Comparison of ENCODE assay signal across 8 mouse cellular contexts in genomic region chr15:85879498-85879895, GRCm38 (mm10). TPM values are rescaled to one million over a fixed set of nuclear protein-coding genes. Genes with fewer than 3 reads are reported as not detected.
DNase-seq lines count a peak whose midpoint lies in the region; ATAC-seq and TF ChIP-seq lines count a peak whose summit lies in the region.

No protein-coding gene starts in this region.

- no peaks in the 10 kb centered on the region for H3K27me3 ChIP-seq in kidney, embryonic 16.5 days (ENCODE audit: insufficient read depth, low read length)
- H3K27me3 ChIP-seq in MEL (ENCODE audit: control insufficient read depth in 1 of 2, insufficient read depth in 2 of 2, low read length in 2 of 2) = no peaks in the 10 kb centered on the region
- H3K27me3 ChIP-seq in forebrain, embryonic 10.5 days (ENCODE audit: poor library complexity, severe bottlenecking) = no peaks in the 10 kb centered on the region
- H3K27me3 ChIP-seq in limb, embryonic 14.5 days (ENCODE audit: control insufficient read depth, insufficient read depth, low read length) = no peaks in the 10 kb centered on the region

- H3K27ac ChIP-seq in kidney, embryonic 16.5 days (ENCODE audit: low read length) = peak overlapping the region; percentile 77
- peak overlapping the region; percentile 67 for H3K27ac ChIP-seq in MEL (ENCODE audit: control insufficient read depth, low read depth, low read length)
- H3K27ac ChIP-seq in forebrain, embryonic 10.5 days = peak overlapping the region; percentile 90
- peak overlapping the region; percentile 83 for H3K27ac ChIP-seq in limb, embryonic 14.5 days (replicated peaks; ENCODE audit: low read depth, low read length)
- H3K27ac ChIP-seq in olfactory bulb, adult 2 months (ENCODE audit: insufficient read depth, low read depth, low read length) = peak overlapping the region; percentile 71

- no peak for DNase-seq in kidney, adult 11 months
- no peak for DNase-seq in MEL (ENCODE audit: low read depth, low spot score)
- no peak for DNase-seq in forebrain, embryonic 10.5 days (ENCODE audit: extremely low spot score, low spot score)
- DNase-seq in limb, embryonic 14.5 days (ENCODE audit: low spot score) = no peak
- no peak for DNase-seq in cerebellum, postnatal 4 days (ENCODE audit: low spot score in 2 of 2)
- DNase-seq in layer of hippocampus, adult 11-12 months (ENCODE audit: low spot score) = no peak

- no peak; the same call in 1 of the 2 replicates for ATAC-seq in kidney, embryonic 16.5 days (ENCODE audit: low FRiP score, low TSS enrichment)
- peak; percentile 23; the same call in 1 of the 2 replicates for ATAC-seq in limb, embryonic 14.5 days (ENCODE audit: low FRiP score, low read depth)

- no peaks in the 10 kb centered on the region for H3K9me3 ChIP-seq in kidney, embryonic 16.5 days (ENCODE audit: low read length)
- H3K9me3 ChIP-seq in MEL (replicated peaks; ENCODE audit: insufficient read depth, low read length) = no peaks in the 10 kb centered on the region
- H3K9me3 ChIP-seq in forebrain, embryonic 10.5 days = no peaks in the 10 kb centered on the region
- no peaks in the 10 kb centered on the region for H3K9me3 ChIP-seq in limb, embryonic 14.5 days (ENCODE audit: control insufficient read depth, low read length)

- H3K4me1 ChIP-seq in kidney, embryonic 16.5 days (ENCODE audit: insufficient read depth, low read length) = peaks cover 12% of the 10 kb centered on the region
- peaks cover 0 to 10% of the 10 kb centered on the region in 2 experiments; a peak in 3 of 4 replicates for H3K4me1 ChIP-seq in MEL (ENCODE audit: control insufficient read depth in 1 of 2, insufficient read depth in 2 of 2, low read length in 2 of 2)
- peaks cover 24% of the 10 kb centered on the region for H3K4me1 ChIP-seq in forebrain, embryonic 10.5 days
- peaks cover 6% of the 10 kb centered on the region; the same call in 1 of the 2 replicates for H3K4me1 ChIP-seq in limb, embryonic 14.5 days (ENCODE audit: control insufficient read depth, insufficient read depth, low read length)
- H3K4me1 ChIP-seq in olfactory bulb, adult 2 months (ENCODE audit: control insufficient read depth, insufficient read depth, low read length) = no peaks in the 10 kb centered on the region

- no peak for TF ChIP-seq CTCF in MEL (IDR thresholded peaks at IDR 0.05 in 2 of 3, conservative IDR thresholded peaks at IDR 0.05 in 1 of 3; ENCODE audit: control insufficient read depth in 1 of 3, insufficient read depth in 1 of 3, low read depth in 2 of 3, low read length in 3 of 3, poor library complexity in 1 of 3, severe bottlenecking in 1 of 3)
- TF ChIP-seq CTCF in olfactory bulb, adult 2 months (IDR thresholded peaks at IDR 0.05; ENCODE audit: insufficient read depth, low read depth, low read length) = no peak

- TF ChIP-seq RAD21 in MEL (IDR thresholded peaks at IDR 0.05; ENCODE audit: low read depth, low read length) = no peak

- peak overlapping the region; percentile 88 for H3K4me3 ChIP-seq in kidney, embryonic 16.5 days (ENCODE audit: low read length)
- H3K4me3 ChIP-seq in MEL (ENCODE audit: control insufficient read depth in 1 of 2, insufficient read depth in 1 of 2, low read depth in 2 of 2, low read length in 2 of 2) = peak overlapping the region; percentile 69 to 78
- H3K4me3 ChIP-seq in forebrain, embryonic 10.5 days = peak overlapping the region; percentile 80
- H3K4me3 ChIP-seq in limb, embryonic 14.5 days (replicated peaks; ENCODE audit: low read length) = peak overlapping the region; percentile 83
- peak overlapping the region; percentile 82 for H3K4me3 ChIP-seq in olfactory bulb, adult 2 months (ENCODE audit: insufficient read depth, low read depth, low read length)

- TF ChIP-seq EP300 in MEL (IDR thresholded peaks at IDR 0.05; ENCODE audit: low read depth in 1 of 2, low read length in 2 of 2) = no peak

- peaks cover 39% of the 10 kb centered on the region for H3K36me3 ChIP-seq in kidney, embryonic 16.5 days (ENCODE audit: insufficient read depth, low read length)
- H3K36me3 ChIP-seq in MEL (ENCODE audit: control insufficient read depth in 1 of 2, insufficient read depth in 2 of 2, low read length in 2 of 2) = peaks cover 0 to 10% of the 10 kb centered on the region in 2 experiments; a peak in 2 of 4 replicates
- H3K36me3 ChIP-seq in forebrain, embryonic 10.5 days (replicated peaks) = peaks cover 55% of the 10 kb centered on the region
- H3K36me3 ChIP-seq in limb, embryonic 14.5 days (ENCODE audit: control insufficient read depth, insufficient read depth, low read length) = peaks cover 43% of the 10 kb centered on the region

- no peak for TF ChIP-seq POLR2A in MEL (IDR thresholded peaks at IDR 0.05; ENCODE audit: control insufficient read depth in 1 of 2, insufficient read depth in 1 of 2, low read depth in 1 of 2, low read length in 2 of 2, poor library complexity in 1 of 2)
- TF ChIP-seq POLR2A in limb, embryonic 14.5 days (IDR thresholded peaks at IDR 0.05; ENCODE audit: borderline replicate concordance, extremely low read depth, insufficient read depth, insufficient read length) = no peak; the same call in 1 of the 2 replicates
- no peak for TF ChIP-seq POLR2A in olfactory bulb, adult 2 months (IDR thresholded peaks at IDR 0.05; ENCODE audit: insufficient read depth, low read depth, low read length)

- H3K4me2 ChIP-seq in kidney, embryonic 16.5 days (replicated peaks; ENCODE audit: low read depth, low read length) = peak overlapping the region; percentile 94
- H3K4me2 ChIP-seq in limb, embryonic 14.5 days (replicated peaks; ENCODE audit: low read depth, low read length, severe bottlenecking) = peak overlapping the region; percentile 85

- WGBS in kidney, embryonic 16.5 days = under 1% methylated on average over 18 of the region's 18 CpGs
- 2% methylated on average over 18 of the region's 18 CpGs for WGBS in forebrain, embryonic 10.5 days
- 1% methylated on average over 18 of the region's 18 CpGs for WGBS in limb, embryonic 14.5 days
- WGBS in olfactory bulb, adult 2 months = under 1% methylated on average over 18 of the region's 18 CpGs

- H3K9ac ChIP-seq in kidney, embryonic 16.5 days (replicated peaks; ENCODE audit: low read length) = peak overlapping the region; percentile 96
- peak overlapping the region; percentile 91 for H3K9ac ChIP-seq in MEL (ENCODE audit: control insufficient read depth, low read depth, low read length, poor library complexity, severe bottlenecking)
- peak overlapping the region; percentile 86 for H3K9ac ChIP-seq in limb, embryonic 14.5 days (ENCODE audit: low read depth, low read length, severe bottlenecking)

- H3K79me2 ChIP-seq in MEL (ENCODE audit: control insufficient read depth, insufficient read depth, low read length, poor library complexity) = peaks cover 7% of the 10 kb centered on the region

TF ChIP-seq in MEL, 35 proteins besides CTCF, POLR2A, EP300 and RAD21 (continues in another document):
- peak; percentile 9; the same call in 1 of the 2 replicates for TF ChIP-seq SMC3 (IDR thresholded peaks at IDR 0.05; ENCODE audit: low read depth, low read length)
- TF ChIP-seq GATA1 (IDR thresholded peaks at IDR 0.05; ENCODE audit: low read depth, low read length) = no peak
- TF ChIP-seq MXI1 (IDR thresholded peaks at IDR 0.05; ENCODE audit: low read depth, low read length) = no peak

RNA-seq across cellular contexts. Expression of gene Trmu, which starts 0.4 kb away (rescaled TPM):
- 51.8 and 53.2 TPM in 2 replicates for polyA plus RNA-seq in kidney, embryonic 16.5 days (2015; fragmentation: Nextera tagmentation; extraction: Ambion mirVana)
- total RNA-seq in MEL (2012; rRNA removed) = 19.1 and 21.9 TPM in 2 replicates
- polyA plus RNA-seq in MEL (2012; ENCODE audit: insufficient read depth in 1 of 2, insufficient read length in 2 of 2, low read depth in 1 of 2, low replicate concordance in 2 of 2, missing spikeins in 1 of 2) = 10 to 100 TPM in 1 of 2 experiments, not detected in 1; 22.2 TPM
- 39.6 and 39.7 TPM in 2 replicates for polyA plus RNA-seq in forebrain, embryonic 10.5 days (2016; fragmentation: Nextera tagmentation; extraction: Ambion mirVana)
- polyA plus RNA-seq in limb, embryonic 14.5 days (2012; rRNA removed) = 65.3 and 68.8 TPM in 2 replicates
- polyA plus RNA-seq in limb, embryonic 14.5 days (2014; fragmentation: Nextera tagmentation; extraction: Ambion mirVana) = 36.1 and 37.6 TPM in 2 replicates
- not detected in 2 replicates for polyA plus RNA-seq in olfactory bulb, adult 2 months (2012; ENCODE audit: insufficient read depth, insufficient read length, low replicate concordance, missing spikeins)

RNA-seq across cellular contexts. Expression of gene Gtse1, which starts 20.0 kb away (rescaled TPM):
- 31.0 and 33.1 TPM in 2 replicates for polyA plus RNA-seq in kidney, embryonic 16.5 days (2015; fragmentation: Nextera tagmentation; extraction: Ambion mirVana)
- 22.6 and 24.1 TPM in 2 replicates for total RNA-seq in MEL (2012; rRNA removed)
- 10 to 100 TPM in 1 of 2 experiments, not detected in 1; 38.3 TPM for polyA plus RNA-seq in MEL (2012; ENCODE audit: insufficient read depth in 1 of 2, insufficient read length in 2 of 2, low read depth in 1 of 2, low replicate concordance in 2 of 2, missing spikeins in 1 of 2)
- polyA plus RNA-seq in forebrain, embryonic 10.5 days (2016; fragmentation: Nextera tagmentation; extraction: Ambion mirVana) = 62.7 and 63.1 TPM in 2 replicates
- 27.2 and 29.6 TPM in 2 replicates for polyA plus RNA-seq in limb, embryonic 14.5 days (2012; rRNA removed)
- polyA plus RNA-seq in limb, embryonic 14.5 days (2014; fragmentation: Nextera tagmentation; extraction: Ambion mirVana) = 16.7 and 20.9 TPM in 2 replicates
- not detected in 2 replicates for polyA plus RNA-seq in olfactory bulb, adult 2 months (2012; ENCODE audit: insufficient read depth, insufficient read length, low replicate concordance, missing spikeins)

RNA-seq across cellular contexts. Expression of gene Ttc38, which starts 47.4 kb away (rescaled TPM):
- polyA plus RNA-seq in kidney, embryonic 16.5 days (2015; fragmentation: Nextera tagmentation; extraction: Ambion mirVana) = 8.0 and 8.2 TPM in 2 replicates
- 1.8 and 2.1 TPM in 2 replicates for total RNA-seq in MEL (2012; rRNA removed)
- 1 to 10 TPM in 1 of 2 experiments, not detected in 1; 4.2 TPM for polyA plus RNA-seq in MEL (2012; ENCODE audit: insufficient read depth in 1 of 2, insufficient read length in 2 of 2, low read depth in 1 of 2, low replicate concordance in 2 of 2, missing spikeins in 1 of 2)
- polyA plus RNA-seq in forebrain, embryonic 10.5 days (2016; fragmentation: Nextera tagmentation; extraction: Ambion mirVana) = 2.2 and 3.1 TPM in 2 replicates
- 5.0 and 5.9 TPM in 2 replicates for polyA plus RNA-seq in limb, embryonic 14.5 days (2012; rRNA removed)
- polyA plus RNA-seq in limb, embryonic 14.5 days (2014; fragmentation: Nextera tagmentation; extraction: Ambion mirVana) = 6.9 and 7.6 TPM in 2 replicates
- not detected in 2 replicates for polyA plus RNA-seq in olfactory bulb, adult 2 months (2012; ENCODE audit: insufficient read depth, insufficient read length, low replicate concordance, missing spikeins)

RNA-seq across cellular contexts. Expression of gene Pkdrej, which starts 58.0 kb away (rescaled TPM):
- 0.10 and 0.11 TPM in 2 replicates for polyA plus RNA-seq in kidney, embryonic 16.5 days (2015; fragmentation: Nextera tagmentation; extraction: Ambion mirVana)
- total RNA-seq in MEL (2012; rRNA removed) = 0.20 and 0.27 TPM in 2 replicates
- under 1 TPM in 1 of 2 experiments, not detected in 1; 0.56 TPM for polyA plus RNA-seq in MEL (2012; ENCODE audit: insufficient read depth in 1 of 2, insufficient read length in 2 of 2, low read depth in 1 of 2, low replicate concordance in 2 of 2, missing spikeins in 1 of 2)
- 0.04 and 0.09 TPM in 2 replicates for polyA plus RNA-seq in forebrain, embryonic 10.5 days (2016; fragmentation: Nextera tagmentation; extraction: Ambion mirVana)
- polyA plus RNA-seq in limb, embryonic 14.5 days (2012; rRNA removed) = 0.38 and 0.42 TPM in 2 replicates
- 0.25 and 0.36 TPM in 2 replicates for polyA plus RNA-seq in limb, embryonic 14.5 days (2014; fragmentation: Nextera tagmentation; extraction: Ambion mirVana)
- not detected in 2 replicates for polyA plus RNA-seq in olfactory bulb, adult 2 months (2012; ENCODE audit: insufficient read depth, insufficient read length, low replicate concordance, missing spikeins)
